Mouse (Mus musculus): ENCODE measurements around the gene Abcc10. TPM values are rescaled to one million over a fixed set of nuclear protein-coding genes. Genes with fewer than 3 reads are reported as not detected.

Gene Abcc10
- polyA plus RNA-seq, 1 experiment from 2014 or later: 5.0 TPM

- Histone ChIP-seq H3K27me3 (ENCODE audit: control insufficient read depth, insufficient read depth, low read length) (no peaks in the 10 kb centered on the region), H3K4me2 (no peak overlapping the region), H3K4me3 (ENCODE audit: low read depth, low read length) (no peak overlapping the region), H3K9ac (ENCODE audit: low read length) (no peak overlapping the region), H3K4me1 (ENCODE audit: control insufficient read depth, insufficient read depth, low read length) (no peaks in the 10 kb centered on the region), H3K9me3 (ENCODE audit: control insufficient read depth, low read length) (no peaks in the 10 kb centered on the region), H3K36me3 (ENCODE audit: control insufficient read depth, insufficient read depth, low read length) (peaks cover 7% of the 10 kb centered on the region), H3K27ac (ENCODE audit: low read depth, low read length) (no peak overlapping the region)
- WGBS: 88% methylated on average over 10 of the region's 10 CpGs
- no peak for ATAC-seq (ENCODE audit: low FRiP score)
- DNase-seq (ENCODE audit: low spot score, missing footprints): no peak
These were observed 60.0 kb downstream of the Abcc10 start for GRCm38 (mm10) chr17:46268026-46268720.

GRCm38 (mm10) chr17:46267511-46267910, 60.6 kb downstream of the Abcc10 start:
- ATAC-seq (ENCODE audit: low FRiP score): no peak
- Histone ChIP-seq H3K9me3 (ENCODE audit: control insufficient read depth, low read length) (no peaks in the 10 kb centered on the region), H3K27me3 (ENCODE audit: control insufficient read depth, insufficient read depth, low read length) (no peaks in the 10 kb centered on the region), H3K4me2 (no peak overlapping the region), H3K4me1 (ENCODE audit: control insufficient read depth, insufficient read depth, low read length) (no peaks in the 10 kb centered on the region), H3K4me3 (ENCODE audit: low read depth, low read length) (no peak overlapping the region), H3K9ac (ENCODE audit: low read length) (no peak overlapping the region), H3K36me3 (ENCODE audit: control insufficient read depth, insufficient read depth, low read length) (peaks cover 10% of the 10 kb centered on the region), H3K27ac (ENCODE audit: low read depth, low read length) (no peak overlapping the region)
- DNase-seq (ENCODE audit: low spot score, missing footprints): no peak
- WGBS: 80% methylated on average over 7 of the region's 7 CpGs

DNA sequence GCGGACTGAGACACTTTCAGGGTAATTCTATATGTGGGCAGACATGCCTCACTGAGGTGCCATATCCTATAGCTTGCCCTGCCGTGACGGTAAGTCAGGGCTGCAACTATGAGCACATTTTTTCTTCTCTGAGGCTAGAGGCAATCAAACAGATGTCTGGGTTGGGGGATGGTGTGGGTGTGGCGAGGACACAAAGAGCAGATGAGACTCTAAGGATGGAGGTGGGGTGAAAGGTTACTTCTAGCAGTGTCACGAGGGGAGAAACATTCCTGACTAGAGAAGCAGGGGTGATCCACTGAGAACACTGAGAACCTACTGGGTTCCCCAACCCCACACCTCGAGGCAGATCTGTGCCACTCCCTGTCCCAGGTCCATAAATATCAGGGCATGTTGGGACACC, 61.2 kb downstream of the Abcc10 start:
- H3K9me3 ChIP-seq (ENCODE audit: control insufficient read depth, low read length): no peaks in the 10 kb centered on the region
- no peaks in the 10 kb centered on the region for H3K4me1 ChIP-seq (ENCODE audit: control insufficient read depth, insufficient read depth, low read length)
- 76% methylated on average over 6 of the region's 6 CpGs for WGBS
- H3K4me2 ChIP-seq: no peak overlapping the region
- no peak overlapping the region for H3K9ac ChIP-seq (ENCODE audit: low read length)
- no peak for DNase-seq (ENCODE audit: low spot score, missing footprints)
- H3K36me3 ChIP-seq (ENCODE audit: control insufficient read depth, insufficient read depth, low read length): peaks cover 10% of the 10 kb centered on the region
- H3K27ac ChIP-seq (ENCODE audit: low read depth, low read length): no peak overlapping the region
- ATAC-seq (ENCODE audit: low FRiP score): no peak
- H3K4me3 ChIP-seq (ENCODE audit: low read depth, low read length): no peak overlapping the region
- H3K27me3 ChIP-seq (ENCODE audit: control insufficient read depth, insufficient read depth, low read length): no peaks in the 10 kb centered on the region

DNA sequence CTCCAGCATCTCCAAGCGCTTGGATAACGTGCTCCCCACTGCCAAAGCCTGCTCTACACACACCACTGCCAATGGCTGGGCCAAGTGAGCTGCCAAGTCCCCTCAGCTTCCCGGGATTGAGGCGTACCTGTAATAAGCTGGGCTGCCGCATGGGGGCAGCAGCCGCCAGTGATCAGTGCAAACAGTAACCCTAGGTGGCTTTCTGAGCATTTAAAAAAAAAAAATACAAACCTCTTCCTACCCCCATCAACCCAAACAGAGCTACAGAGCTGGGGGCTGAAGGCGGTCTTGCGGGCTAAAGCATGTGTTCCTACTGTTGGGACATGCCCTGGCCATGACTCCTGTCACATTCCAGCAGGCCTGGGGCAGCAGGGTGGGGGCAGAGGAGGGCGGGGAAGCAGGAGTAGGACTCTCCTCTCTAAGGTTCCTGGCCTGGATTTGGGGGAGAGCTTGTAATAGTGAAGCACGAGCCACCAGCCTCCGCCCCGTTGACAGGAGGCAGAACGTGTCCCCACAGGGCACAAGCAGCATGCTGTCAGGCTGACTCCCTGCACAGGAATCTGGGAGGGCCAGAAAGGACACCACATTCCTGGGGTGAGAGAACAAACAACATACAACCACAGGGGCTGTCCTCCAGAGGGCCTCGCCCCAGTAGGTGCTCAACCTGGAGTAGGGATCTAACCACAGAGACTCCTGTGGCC, 62.1 kb downstream of the Abcc10 start:
- DNase-seq (ENCODE audit: low spot score, missing footprints) (peak; percentile 99), ATAC-seq (ENCODE audit: low FRiP score) (0 out of 2 replicates have a peak, but pooled peaks have one; percentile 22)
- Histone ChIP-seq H3K27ac (ENCODE audit: low read depth, low read length) (no peak overlapping the region), H3K4me1 (ENCODE audit: control insufficient read depth, insufficient read depth, low read length) (no peaks in the 10 kb centered on the region), H3K27me3 (ENCODE audit: control insufficient read depth, insufficient read depth, low read length) (no peaks in the 10 kb centered on the region), H3K9me3 (ENCODE audit: control insufficient read depth, low read length) (no peaks in the 10 kb centered on the region), H3K9ac (ENCODE audit: low read length) (no peak overlapping the region), H3K36me3 (ENCODE audit: control insufficient read depth, insufficient read depth, low read length) (peaks cover 13% of the 10 kb centered on the region), H3K4me2 (no peak overlapping the region), H3K4me3 (ENCODE audit: low read depth, low read length) (no peak overlapping the region)
- WGBS: 27% methylated on average over 14 of the region's 14 CpGs

- 84% methylated on average over 12 of the region's 12 CpGs for WGBS
- Histone ChIP-seq H3K27me3 (ENCODE audit: control insufficient read depth, insufficient read depth, low read length) (no peaks in the 10 kb centered on the region), H3K4me2 (no peak overlapping the region), H3K9ac (ENCODE audit: low read length) (no peak overlapping the region), H3K36me3 (ENCODE audit: control insufficient read depth, insufficient read depth, low read length) (peaks cover 10% of the 10 kb centered on the region; the same call in 1 of the 2 replicates), H3K4me3 (ENCODE audit: low read depth, low read length) (no peak overlapping the region), H3K27ac (ENCODE audit: low read depth, low read length) (no peak overlapping the region), H3K4me1 (ENCODE audit: control insufficient read depth, insufficient read depth, low read length) (no peaks in the 10 kb centered on the region), H3K9me3 (ENCODE audit: control insufficient read depth, low read length) (no peaks in the 10 kb centered on the region)
- no peak for DNase-seq (ENCODE audit: low spot score, missing footprints)
- no peak for ATAC-seq (ENCODE audit: low FRiP score)
These were observed 62.6 kb downstream of the Abcc10 start for GRCm38 (mm10) chr17:46265502-46265901.

- Histone ChIP-seq H3K36me3 (ENCODE audit: control insufficient read depth, insufficient read depth, low read length) (peaks cover 21% of the 10 kb centered on the region), H3K4me2 (no peak overlapping the region), H3K4me1 (ENCODE audit: control insufficient read depth, insufficient read depth, low read length) (no peaks in the 10 kb centered on the region), H3K9ac (ENCODE audit: low read length) (no peak overlapping the region), H3K27me3 (ENCODE audit: control insufficient read depth, insufficient read depth, low read length) (no peaks in the 10 kb centered on the region), H3K4me3 (ENCODE audit: low read depth, low read length) (no peak overlapping the region), H3K27ac (ENCODE audit: low read depth, low read length) (no peak overlapping the region), H3K9me3 (ENCODE audit: control insufficient read depth, low read length) (no peaks in the 10 kb centered on the region)
- WGBS: 91% methylated on average over 5 of the region's 5 CpGs
- ATAC-seq (ENCODE audit: low FRiP score) (no peak), DNase-seq (ENCODE audit: low spot score, missing footprints) (no peak)
These were observed 65.9 kb downstream of the Abcc10 start for GRCm38 (mm10) chr17:46262201-46262694.

DNA sequence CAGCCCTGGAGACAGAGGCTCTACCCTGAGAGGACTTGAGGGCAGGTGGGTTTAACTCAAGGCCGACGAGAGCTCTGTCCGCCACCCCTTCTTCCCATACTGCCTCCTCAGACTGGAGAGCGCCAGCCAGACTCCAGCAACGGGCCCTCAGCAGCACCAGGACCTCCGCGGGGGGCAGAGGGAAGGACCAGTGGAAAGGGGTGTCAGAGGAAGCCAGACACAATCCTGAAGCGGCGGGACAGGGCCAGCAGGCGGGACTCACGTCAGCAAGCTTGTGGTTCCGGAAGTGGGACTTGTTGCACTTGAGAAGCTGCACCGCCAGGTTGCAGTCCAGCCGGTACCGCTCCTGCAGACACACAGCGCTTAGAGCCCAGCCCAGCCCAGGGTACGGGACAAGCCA, 68.5 kb downstream of the Abcc10 start:
- Histone ChIP-seq H3K4me2 (no peak overlapping the region), H3K9ac (ENCODE audit: low read length) (no peak overlapping the region), H3K27ac (ENCODE audit: low read depth, low read length) (no peak overlapping the region), H3K4me3 (ENCODE audit: low read depth, low read length) (no peak overlapping the region), H3K36me3 (ENCODE audit: control insufficient read depth, insufficient read depth, low read length) (peaks cover 24% of the 10 kb centered on the region), H3K9me3 (ENCODE audit: control insufficient read depth, low read length) (no peaks in the 10 kb centered on the region), H3K4me1 (ENCODE audit: control insufficient read depth, insufficient read depth, low read length) (peaks cover 1% of the 10 kb centered on the region), H3K27me3 (ENCODE audit: control insufficient read depth, insufficient read depth, low read length) (peaks cover 6% of the 10 kb centered on the region; the same call in 1 of the 2 replicates)
- DNase-seq (ENCODE audit: low spot score, missing footprints) (no peak), ATAC-seq (ENCODE audit: low FRiP score) (no peak)
- WGBS: 90% methylated on average over 17 of the region's 17 CpGs

GRCm38 (mm10) chr17:46258279-46259053, 69.7 kb downstream of the Abcc10 start:
- no peak overlapping the region for H3K27ac ChIP-seq (ENCODE audit: low read depth, low read length)
- H3K4me3 ChIP-seq (ENCODE audit: low read depth, low read length): no peak overlapping the region
- peaks cover 24% of the 10 kb centered on the region for H3K36me3 ChIP-seq (ENCODE audit: control insufficient read depth, insufficient read depth, low read length)
- H3K4me1 ChIP-seq (ENCODE audit: control insufficient read depth, insufficient read depth, low read length): peaks cover 5% of the 10 kb centered on the region
- ATAC-seq (ENCODE audit: low FRiP score) (no peak), DNase-seq (ENCODE audit: low spot score, missing footprints) (no peak)
- H3K9ac ChIP-seq (ENCODE audit: low read length): no peak overlapping the region
- WGBS: 86% methylated on average over 30 of the region's 30 CpGs
- H3K4me2 ChIP-seq: no peak overlapping the region
- no peaks in the 10 kb centered on the region for H3K9me3 ChIP-seq (ENCODE audit: control insufficient read depth, low read length)
- H3K27me3 ChIP-seq (ENCODE audit: control insufficient read depth, insufficient read depth, low read length): peaks cover 11% of the 10 kb centered on the region; the same call in 1 of the 2 replicates

Data from midbrain, embryonic 11.5 days (tissue).